Mouse (Mus musculus) CH12.LX (cell line): ENCODE measurements around the gene Higd1a. TPM values are rescaled to one million over a fixed set of nuclear protein-coding genes. Genes with fewer than 3 reads are reported as not detected.

Experiments
- DNase-seq: peaks from one replicate; pipeline ENCODE4 v3.0.0-alpha.2; 2013; ENCODE audit errors: extremely low read depth
- H3K27ac ChIP-seq: 2 replicates; pipeline ENCODE4 v1.5.1; 2012; ENCODE audit warnings: low read depth, mild to moderate bottlenecking, control low read depth, moderate library complexity; ENCODE audit not compliant: insufficient read depth
- H3K27me3 ChIP-seq: replicated peaks from 2 replicates; pipeline ENCODE3; 2012; ENCODE audit warnings: inconsistent platforms
- H3K36me3 ChIP-seq, 2 experiments: replicated peaks in 1 of 2; 2 replicates each; pipeline versions ENCODE3 to v1.6.1; 2012; ENCODE audit warnings: inconsistent platforms in 1 of 2, low read length in 1 of 2, mild to moderate bottlenecking in 1 of 2, mixed read lengths in 1 of 2, moderate library complexity in 1 of 2; ENCODE audit not compliant: control insufficient read depth in 1 of 2, insufficient read depth in 1 of 2
- H3K4me1 ChIP-seq, 2 experiments: 2 replicates each; pipeline ENCODE4 v1.6.1; 2012; ENCODE audit warnings: inconsistent platforms in 1 of 2, moderate library complexity in 1 of 2; ENCODE audit not compliant: insufficient read depth in 2 of 2, control insufficient read depth in 1 of 2
- H3K4me2 ChIP-seq: 2 replicates; pipeline ENCODE4 v1.6.1; 2012; ENCODE audit warnings: low read depth, mild to moderate bottlenecking, control low read depth; ENCODE audit not compliant: poor library complexity, insufficient read depth, severe bottlenecking
- H3K4me3 ChIP-seq, 3 experiments: fragments of 150-350 bp in 1 of 3; sonication (generic) in 1 of 3; replicated peaks in 1 of 3; 2 replicates each; pipeline versions ENCODE3 to v1.5.1; 2011 to 2012; ENCODE audit warnings: low read depth in 2 of 3, low read length in 2 of 3, mild to moderate bottlenecking in 2 of 3, moderate library complexity in 2 of 3, control low read depth in 1 of 3, improper control_type of control experiment in 1 of 3, inconsistent platforms in 1 of 3, mixed read lengths in 1 of 3; ENCODE audit not compliant: poor library complexity in 1 of 3
- H3K79me2 ChIP-seq: replicated peaks from 2 replicates; pipeline ENCODE4 v1.6.1; 2012; ENCODE audit warnings: mild to moderate bottlenecking, moderate library complexity; ENCODE audit not compliant: control insufficient read depth, poor library complexity, insufficient read depth, severe bottlenecking; ENCODE audit errors: extremely low read depth
- H3K9ac ChIP-seq: 2 replicates; pipeline ENCODE4 v1.6.1; 2012; ENCODE audit warnings: low read depth, mild to moderate bottlenecking, control low read depth, moderate library complexity; ENCODE audit not compliant: insufficient read depth
- H3K9me3 ChIP-seq: replicated peaks from 2 replicates; pipeline ENCODE3; 2012; ENCODE audit warnings: low read length, inconsistent platforms, mixed read lengths
- CHD2 ChIP-seq: IDR thresholded peaks from 2 replicates; pipeline ENCODE4 v1.6.1; 2011; ENCODE audit warnings: low read length, improper control_type of control experiment
- ELF1 ChIP-seq: IDR thresholded peaks from 2 replicates; pipeline ENCODE4 v1.6.1; 2014; ENCODE audit warnings: low read depth, mild to moderate bottlenecking, inconsistent platforms, low read length, improper control_type of control experiment
- EP300 ChIP-seq: IDR thresholded peaks from 2 replicates; pipeline ENCODE4 v1.6.1; 2011; ENCODE audit warnings: low read length, improper control_type of control experiment
- ETS1 ChIP-seq: conservative IDR thresholded peaks from 2 replicates; pipeline ENCODE4 v1.6.1; 2012; ENCODE audit warnings: low read depth, mild to moderate bottlenecking, inconsistent platforms, low read length, improper control_type of control experiment, moderate library complexity
- GABPA ChIP-seq: IDR thresholded peaks from 2 replicates; pipeline ENCODE4 v1.6.1; 2012; ENCODE audit warnings: low read depth, low read length, improper control_type of control experiment, inconsistent platforms; ENCODE audit not compliant: insufficient replicate concordance
- IRF4 ChIP-seq: IDR thresholded peaks from 2 replicates; pipeline ENCODE4 v1.6.1; 2014; ENCODE audit warnings: low read depth, mild to moderate bottlenecking, inconsistent platforms, low read length, improper control_type of control experiment
- JUND ChIP-seq: conservative IDR thresholded peaks from 2 replicates; pipeline ENCODE4 v1.6.1; 2011; ENCODE audit warnings: low read depth, low read length, improper control_type of control experiment
- KAT2A ChIP-seq: IDR thresholded peaks from 2 replicates; pipeline ENCODE4 v1.6.1; 2012; ENCODE audit warnings: low read length, improper control_type of control experiment, inconsistent platforms; ENCODE audit not compliant: insufficient replicate concordance
- MAFK ChIP-seq: IDR thresholded peaks from 2 replicates; pipeline ENCODE4 v1.6.1; 2011; ENCODE audit warnings: low read length, improper control_type of control experiment; ENCODE audit not compliant: insufficient replicate concordance
- MAX ChIP-seq: IDR thresholded peaks from 2 replicates; pipeline ENCODE4 v1.6.1; 2011; ENCODE audit warnings: low read length, improper control_type of control experiment
- MEF2A ChIP-seq: IDR thresholded peaks from 2 replicates; pipeline ENCODE4 v1.6.1; 2014; ENCODE audit warnings: low read depth, mild to moderate bottlenecking, inconsistent platforms, low read length, improper control_type of control experiment, borderline replicate concordance
- MXI1 ChIP-seq: IDR thresholded peaks from 2 replicates; pipeline ENCODE4 v1.6.1; 2011; ENCODE audit warnings: mild to moderate bottlenecking, low read depth, low read length, improper control_type of control experiment
- MYC ChIP-seq: IDR thresholded peaks from 2 replicates; pipeline ENCODE4 v1.6.1; 2011; ENCODE audit warnings: low read depth, mild to moderate bottlenecking, improper control_type of control experiment, low read length
- POLR2A ChIP-seq: IDR thresholded peaks from 2 replicates; pipeline ENCODE4 v1.6.1; 2011; ENCODE audit warnings: low read depth, mild to moderate bottlenecking, improper control_type of control experiment, low read length
- POLR2AphosphoS2 ChIP-seq: IDR thresholded peaks from 2 replicates; pipeline ENCODE4 v1.6.1; 2011; ENCODE audit warnings: low read depth, low read length, improper control_type of control experiment
- RAD21 ChIP-seq: IDR thresholded peaks from 2 replicates; pipeline ENCODE4 v1.6.1; 2011; ENCODE audit warnings: low read depth, mild to moderate bottlenecking, low read length, improper control_type of control experiment, moderate library complexity
- RCOR1 ChIP-seq: conservative IDR thresholded peaks from 2 replicates; pipeline ENCODE4 v1.6.1; 2012; ENCODE audit warnings: low read depth, mild to moderate bottlenecking, inconsistent platforms, low read length, improper control_type of control experiment
- SIN3A ChIP-seq: IDR thresholded peaks from 2 replicates; pipeline ENCODE4 v1.6.1; 2012; ENCODE audit warnings: low read length, improper control_type of control experiment, inconsistent platforms
- TBP ChIP-seq: conservative IDR thresholded peaks from 2 replicates; pipeline ENCODE4 v1.6.1; 2011; ENCODE audit warnings: low read depth, low read length, improper control_type of control experiment
- UBTF ChIP-seq: IDR thresholded peaks from 2 replicates; pipeline ENCODE4 v1.6.1; 2012; ENCODE audit warnings: low read depth, mild to moderate bottlenecking, inconsistent platforms, low read length, improper control_type of control experiment, moderate library complexity
- USF1 ChIP-seq: IDR thresholded peaks from 2 replicates; pipeline ENCODE4 v1.6.1; 2014; ENCODE audit warnings: low read depth, mild to moderate bottlenecking, inconsistent platforms, low read length, improper control_type of control experiment
- USF2 ChIP-seq: conservative IDR thresholded peaks from 2 replicates; pipeline ENCODE4 v1.6.1; 2011; ENCODE audit warnings: low read depth, low read length, improper control_type of control experiment
- ZC3H11A ChIP-seq: IDR thresholded peaks from 2 replicates; pipeline ENCODE4 v1.6.1; 2012; ENCODE audit warnings: low read depth, mild to moderate bottlenecking, inconsistent platforms, low read length, improper control_type of control experiment
- ZKSCAN1 ChIP-seq: IDR thresholded peaks from 2 replicates; pipeline ENCODE4 v1.6.1; 2012; ENCODE audit warnings: low read depth, inconsistent platforms, low read length, improper control_type of control experiment, borderline replicate concordance
- ZMIZ1 ChIP-seq: IDR thresholded peaks from 2 replicates; pipeline ENCODE4 v1.6.1; 2012; ENCODE audit warnings: low read depth, mild to moderate bottlenecking, inconsistent platforms, low read length, improper control_type of control experiment
- ZNF384 ChIP-seq: IDR thresholded peaks from 2 replicates; pipeline ENCODE4 v1.6.1; 2012; ENCODE audit warnings: low read depth, low read length, improper control_type of control experiment, inconsistent platforms
- dilution Hi-C: fragments of 300-500 bp; cut with MboI; formaldehyde crosslinking; loops from 2 replicates; pipeline ENCODE4 v1.14.3; 2020; ENCODE audit warnings: low sequenced_read_pairs; ENCODE audit not compliant: extremely low pct_unique_long_range_greater_than_20kb, extremely low pct_ligation_motif_present
- in situ Hi-C: fragments of 300-500 bp; cut with MboI; formaldehyde crosslinking; loops from 3 replicates; pipeline ENCODE4 v1.14.3; 2019; ENCODE audit warnings: low sequenced_read_pairs, low pct_ligation_motif_present, low pct_unique_long_range_greater_than_20kb, mixed read lengths
- polyA plus RNA-seq: library from polyadenylated mRNA; unstranded; fragments of >175 nt; gene quantifications from 2 replicates; pipeline ENCODE4 v1.2.1, GENCODE M21; 2012; ENCODE audit warnings: low read depth; ENCODE audit not compliant: insufficient read length
- total RNA-seq, 2 experiments: library from RNA; depleted of rRNA; stranded (reverse); fragments of 300-350 nt in 1 of 2; fragments of >200 nt in 1 of 2; gene quantifications; 2 replicates each; pipeline ENCODE4 v1.2.3; 2012 to 2014

Gene Higd1a
- total and polyA plus RNA-seq, 3 experiments, result 75.4 to 132 (median 93.2) TPM

DNA sequence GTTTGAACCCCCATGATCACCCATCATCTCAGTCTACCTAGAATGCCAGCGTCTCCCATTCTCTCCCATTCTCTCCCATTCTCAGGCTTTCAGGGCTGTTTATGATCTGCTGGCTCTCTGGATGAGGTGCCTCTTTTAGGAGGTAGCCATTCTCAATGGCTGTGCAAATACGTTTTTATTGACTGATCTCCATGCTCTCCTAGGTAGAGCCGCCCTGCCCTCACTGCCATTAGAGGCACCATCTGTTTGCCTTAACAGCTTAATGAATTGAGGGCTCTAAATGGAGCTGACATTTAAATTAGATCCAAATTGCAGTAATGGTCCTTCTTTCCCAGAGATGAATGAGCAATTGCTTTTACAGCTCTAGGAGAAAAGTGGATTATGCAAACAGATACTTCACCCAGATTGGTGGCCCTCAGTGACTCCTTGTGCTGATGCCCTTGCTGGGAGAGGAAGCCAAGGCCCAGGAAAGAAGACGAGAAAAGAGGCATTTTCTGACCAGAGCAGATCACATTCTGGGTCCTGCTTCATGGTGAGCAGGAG, 11.9 kb upstream of the Higd1a start:
- no peak for TF ChIP-seq IRF4
- TF ChIP-seq USF1, result no peak
- TF ChIP-seq USF2, result no peak
- no peak for TF ChIP-seq MAX
- TF ChIP-seq ZKSCAN1, result no peak
- no peak for TF ChIP-seq POLR2A
- TF ChIP-seq ZC3H11A, result no peak
- no peak for TF ChIP-seq CHD2
- no peak for TF ChIP-seq MAFK
- no peak for TF ChIP-seq ZMIZ1
- TF ChIP-seq JUND, result no peak
- no peak for TF ChIP-seq POLR2AphosphoS2
- TF ChIP-seq GABPA, result no peak
- no peak for TF ChIP-seq RCOR1
- TF ChIP-seq EP300, result no peak
- no peak for TF ChIP-seq UBTF
- no peak for TF ChIP-seq ELF1
- TF ChIP-seq MXI1, result no peak
- TF ChIP-seq MEF2A, result no peak
- TF ChIP-seq, all 38 proteins: peak for 0
- Histone ChIP-seq H3K4me2 (no peak overlapping the region), H3K9ac (no peak overlapping the region), H3K4me3 (no peak overlapping the region), H3K27me3 (peaks cover 8% of the 10 kb centered on the region), H3K79me2 (no peaks in the 10 kb centered on the region), H3K27ac (no peak overlapping the region), H3K9me3 (no peaks in the 10 kb centered on the region), H3K36me3 (no peaks in the 10 kb centered on the region), H3K4me1 (no peaks in the 10 kb centered on the region)
- dilution Hi-C loops, result no loop called here
- in situ Hi-C loops, result loop anchor here (10.0 kb wide), 1 partner anchor 115 kb away; no protein-coding TSS in a partner anchor
- no peak for DNase-seq

DNA sequence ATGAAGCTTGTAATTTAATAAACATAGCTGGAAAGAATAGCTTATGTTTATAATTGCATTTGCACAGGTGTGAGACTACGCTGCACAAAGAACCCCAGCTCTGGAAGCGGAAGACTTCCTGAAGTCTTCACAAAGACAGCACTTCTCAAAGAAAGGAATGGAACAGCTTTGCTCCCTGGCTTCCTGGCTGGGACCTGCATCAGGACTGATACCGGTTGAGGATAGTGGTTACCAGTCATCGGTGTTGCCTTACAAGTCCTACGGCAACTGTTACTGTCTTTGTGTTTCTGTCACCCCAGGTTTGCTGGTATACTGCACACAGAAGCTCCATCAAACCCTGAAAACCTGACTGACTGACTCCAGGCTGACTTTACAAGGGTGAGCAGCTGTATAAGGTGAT, 11.3 kb upstream of the Higd1a start:
- TF ChIP-seq ETS1 (no peak), ZNF384 (no peak), KAT2A (no peak), MYC (no peak), JUND (no peak), TBP (no peak), RAD21 (no peak), SIN3A (no peak)
- Histone ChIP-seq H3K9ac (no peak overlapping the region), H3K9me3 (no peaks in the 10 kb centered on the region), H3K27ac (no peak overlapping the region), H3K27me3 (peaks cover 8% of the 10 kb centered on the region), H3K4me2 (no peak overlapping the region), H3K36me3 (no peaks in the 10 kb centered on the region), H3K4me1 (no peaks in the 10 kb centered on the region), H3K4me3 (no peak overlapping the region), H3K79me2 (no peaks in the 10 kb centered on the region)
- in situ Hi-C loops (no loop called here), dilution Hi-C loops (no loop called here)
- DNase-seq, result no peak
